Mouse (Mus musculus): Measurements from ENCODE around the gene Gm9999. TPM values are rescaled to one million over a fixed set of nuclear protein-coding genes. Genes with fewer than 3 reads are reported as not detected.
"Not testable (repeated sequence)": the region's sequence is repeated elsewhere in the genome, so short reads cannot be mapped to it uniquely, and the experiment has no call there.

Gene Gm9999
- total and polyA plus RNA-seq, 3 experiments, result not detected

DNA sequence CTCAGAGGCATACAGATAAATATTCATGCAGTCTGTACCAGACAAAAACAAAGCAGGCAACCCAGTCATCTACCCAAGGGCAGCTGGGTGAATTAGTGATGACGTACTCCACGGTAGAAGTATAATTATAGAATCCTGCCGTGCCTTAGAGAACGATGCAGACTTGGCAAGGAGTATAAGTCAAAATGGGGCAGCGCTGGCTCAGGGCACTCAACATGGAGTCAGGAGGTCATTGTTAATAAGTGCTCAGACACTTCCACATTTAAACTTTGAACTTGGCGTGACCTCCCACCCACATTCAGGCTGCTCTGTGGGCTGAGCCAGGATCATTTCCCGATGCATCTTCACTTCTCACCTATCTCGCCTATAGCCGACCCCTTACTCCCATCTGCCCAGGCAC lies 42.0 kb downstream of the Gm9999 start:
- WGBS, result 46% methylated on average over 9 of the region's 9 CpGs
- Histone ChIP-seq H3K4me1 (ENCODE audit: control insufficient read depth, insufficient read depth, low read length) (peaks cover 4% of the 10 kb centered on the region; the same call in 1 of the 2 replicates), H3K27me3 (ENCODE audit: control insufficient read depth, insufficient read depth, low read length) (no peaks in the 10 kb centered on the region), H3K36me3 (ENCODE audit: control insufficient read depth, insufficient read depth, low read length) (no peaks in the 10 kb centered on the region), H3K79me2 (replicated peaks; ENCODE audit: control insufficient read depth, insufficient read depth, low read length) (no peaks in the 10 kb centered on the region), H3K9ac (ENCODE audit: low read depth, low read length) (no peak overlapping the region), H3K4me3 (no peak overlapping the region), H3K27ac (peak overlapping the region; percentile 38)
- TF ChIP-seq EP300 (IDR thresholded peaks at IDR 0.05; ENCODE audit: insufficient read depth, low read depth, low read length), result no peak
- TF ChIP-seq POLR2A (IDR thresholded peaks at IDR 0.05; ENCODE audit: insufficient read depth, low read depth, low read length), result no peak
- TF ChIP-seq CTCF (IDR thresholded peaks at IDR 0.05), result no peak
- intact Hi-C loops (cut with DNase I), result no loop called here
- DNase-seq, result peak in 1 of 2 experiments; percentile 36

DNA sequence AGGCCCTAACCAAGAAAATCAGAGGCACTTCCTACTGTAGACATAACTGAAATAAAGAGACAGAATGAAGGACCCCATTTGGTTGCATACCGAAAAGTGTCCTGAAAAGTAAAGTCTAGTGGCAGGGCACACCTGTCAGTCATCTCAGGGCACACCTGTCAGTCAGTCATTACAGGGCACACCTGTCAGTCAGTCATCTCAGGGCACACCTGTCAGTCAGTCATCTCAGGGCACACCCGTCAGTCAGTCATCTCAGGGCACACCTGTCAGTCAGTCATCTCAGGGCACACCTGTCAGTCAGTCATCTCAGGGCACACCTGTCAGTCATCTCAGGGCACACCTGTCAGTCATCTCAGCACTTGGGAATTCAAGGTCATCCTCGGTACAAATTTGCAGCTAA lies 43.5 kb downstream of the Gm9999 start:
- H3K36me3 ChIP-seq (ENCODE audit: control insufficient read depth, insufficient read depth, low read length); DNase-seq; intact Hi-C loops (cut with DNase I); H3K27me3 ChIP-seq (ENCODE audit: control insufficient read depth, insufficient read depth, low read length); H3K9ac ChIP-seq (ENCODE audit: low read depth, low read length); H3K4me1 ChIP-seq (ENCODE audit: control insufficient read depth, insufficient read depth, low read length); H3K4me3 ChIP-seq; H3K27ac ChIP-seq; H3K79me2 ChIP-seq (replicated peaks; ENCODE audit: control insufficient read depth, insufficient read depth, low read length): not testable (repeated sequence)
- 79% methylated on average over 3 of the region's 3 CpGs for WGBS

DNA sequence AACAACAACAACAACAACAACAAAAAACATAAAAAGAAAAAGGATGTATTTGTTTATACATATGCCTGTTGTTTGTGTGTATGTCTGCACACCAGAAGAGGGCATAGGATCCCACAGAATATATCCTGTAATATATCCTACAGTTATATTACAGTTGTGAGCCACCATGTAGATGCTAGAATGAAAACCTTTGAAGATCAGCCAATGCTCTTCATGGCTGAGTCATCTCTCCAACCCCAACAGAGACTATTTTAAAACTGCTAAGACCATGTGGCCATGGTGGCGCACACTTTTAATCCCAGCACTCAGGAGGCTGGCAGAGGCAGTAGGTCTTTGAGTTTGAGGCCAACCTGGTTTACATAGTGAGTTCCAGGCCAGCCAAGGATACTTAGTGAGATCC lies 44.1 kb downstream of the Gm9999 start:
- peaks cover 3% of the 10 kb centered on the region; the same call in 1 of the 2 replicates for H3K4me1 ChIP-seq (ENCODE audit: control insufficient read depth, insufficient read depth, low read length)
- H3K27ac ChIP-seq, result no peak overlapping the region
- H3K27me3 ChIP-seq (ENCODE audit: control insufficient read depth, insufficient read depth, low read length), result no peaks in the 10 kb centered on the region
- H3K36me3 ChIP-seq (ENCODE audit: control insufficient read depth, insufficient read depth, low read length), result no peaks in the 10 kb centered on the region
- TF ChIP-seq EP300 (IDR thresholded peaks at IDR 0.05; ENCODE audit: insufficient read depth, low read depth, low read length) (no peak), CTCF (IDR thresholded peaks at IDR 0.05) (peak; percentile 35)
- WGBS, result 68% methylated on average over 1 of the region's 1 CpGs
- intact Hi-C loops (cut with DNase I), result no loop called here
- H3K79me2 ChIP-seq (replicated peaks; ENCODE audit: control insufficient read depth, insufficient read depth, low read length), result no peaks in the 10 kb centered on the region
- DNase-seq, result no peak
- no peak overlapping the region for H3K4me3 ChIP-seq
- no peak overlapping the region for H3K9ac ChIP-seq (ENCODE audit: low read depth, low read length)

- no peak overlapping the region for H3K27ac ChIP-seq
- intact Hi-C loops (cut with DNase I), result no loop called here
- H3K79me2 ChIP-seq (replicated peaks; ENCODE audit: control insufficient read depth, insufficient read depth, low read length), result no peaks in the 10 kb centered on the region
- TF ChIP-seq POLR2A (IDR thresholded peaks at IDR 0.05; ENCODE audit: insufficient read depth, low read depth, low read length) (no peak), EP300 (IDR thresholded peaks at IDR 0.05; ENCODE audit: insufficient read depth, low read depth, low read length) (no peak), CTCF (IDR thresholded peaks at IDR 0.05) (no peak)
- DNase-seq, result no peak
- H3K4me1 ChIP-seq (ENCODE audit: control insufficient read depth, insufficient read depth, low read length), result no peaks in the 10 kb centered on the region
- 65% methylated on average over 9 of the region's 9 CpGs for WGBS
- no peak overlapping the region for H3K4me3 ChIP-seq
- H3K27me3 ChIP-seq (ENCODE audit: control insufficient read depth, insufficient read depth, low read length), result no peaks in the 10 kb centered on the region
- H3K9ac ChIP-seq (ENCODE audit: low read depth, low read length), result no peak overlapping the region
- no peaks in the 10 kb centered on the region for H3K36me3 ChIP-seq (ENCODE audit: control insufficient read depth, insufficient read depth, low read length)
These were observed 47.3 kb downstream of the Gm9999 start for GRCm38 (mm10) chr7:47030517-47031193.

GRCm38 (mm10) chr7:47031371-47031770 lies 48.0 kb downstream of the Gm9999 start:
- H3K36me3 ChIP-seq (ENCODE audit: control insufficient read depth, insufficient read depth, low read length), result no peaks in the 10 kb centered on the region
- H3K4me3 ChIP-seq, result no peak overlapping the region
- no peaks in the 10 kb centered on the region for H3K79me2 ChIP-seq (replicated peaks; ENCODE audit: control insufficient read depth, insufficient read depth, low read length)
- DNase-seq, result no peak
- intact Hi-C loops (cut with DNase I), result no loop called here
- no peak overlapping the region for H3K9ac ChIP-seq (ENCODE audit: low read depth, low read length)
- no peak overlapping the region for H3K27ac ChIP-seq
- 76% methylated on average over 4 of the region's 4 CpGs for WGBS
- no peaks in the 10 kb centered on the region for H3K4me1 ChIP-seq (ENCODE audit: control insufficient read depth, insufficient read depth, low read length)
- H3K27me3 ChIP-seq (ENCODE audit: control insufficient read depth, insufficient read depth, low read length), result no peaks in the 10 kb centered on the region
- no peak for TF ChIP-seq POLR2A (IDR thresholded peaks at IDR 0.05; ENCODE audit: insufficient read depth, low read depth, low read length)
- no peak for TF ChIP-seq EP300 (IDR thresholded peaks at IDR 0.05; ENCODE audit: insufficient read depth, low read depth, low read length)

GRCm38 (mm10) chr7:47034785-47035384 lies 51.5 kb downstream of the Gm9999 start:
- TF ChIP-seq POLR2A (IDR thresholded peaks at IDR 0.05; ENCODE audit: insufficient read depth, low read depth, low read length) (no peak), CTCF (IDR thresholded peaks at IDR 0.05) (no peak), EP300 (IDR thresholded peaks at IDR 0.05; ENCODE audit: insufficient read depth, low read depth, low read length) (no peak)
- H3K4me1 ChIP-seq (ENCODE audit: control insufficient read depth, insufficient read depth, low read length), result no peaks in the 10 kb centered on the region
- intact Hi-C loops (cut with DNase I), result no loop called here
- no peaks in the 10 kb centered on the region for H3K27me3 ChIP-seq (ENCODE audit: control insufficient read depth, insufficient read depth, low read length)
- no peak overlapping the region for H3K9ac ChIP-seq (ENCODE audit: low read depth, low read length)
- no peak for DNase-seq
- no peaks in the 10 kb centered on the region for H3K79me2 ChIP-seq (replicated peaks; ENCODE audit: control insufficient read depth, insufficient read depth, low read length)
- H3K4me3 ChIP-seq, result no peak overlapping the region
- H3K27ac ChIP-seq, result no peak overlapping the region
- 88% methylated on average over 4 of the region's 4 CpGs for WGBS
- H3K36me3 ChIP-seq (ENCODE audit: control insufficient read depth, insufficient read depth, low read length), result no peaks in the 10 kb centered on the region
